Mouse (Mus musculus) frontal cortex, adult (tissue): ENCODE data around the gene Mup6.
"Not testable (repeated sequence)": the region's sequence is repeated elsewhere in the genome, so short reads cannot be mapped to it uniquely, and the experiment has no call there.

ENCODE experiments used
- ATAC-seq: cut with Nextera tagmentation; 2 replicates; pipeline ENCODE4 v1.9.2; 2017; ENCODE audit warnings: mild to moderate bottlenecking, moderate library complexity, mixed read lengths; ENCODE audit not compliant: low TSS enrichment

Mup6 gene

GRCm38 (mm10) chr4:59963405-59964344 lies at the start of gene Mup6:
Mup6 (plus strand) TSS chr4:59964294.
- ATAC-seq: no peak

DNA sequence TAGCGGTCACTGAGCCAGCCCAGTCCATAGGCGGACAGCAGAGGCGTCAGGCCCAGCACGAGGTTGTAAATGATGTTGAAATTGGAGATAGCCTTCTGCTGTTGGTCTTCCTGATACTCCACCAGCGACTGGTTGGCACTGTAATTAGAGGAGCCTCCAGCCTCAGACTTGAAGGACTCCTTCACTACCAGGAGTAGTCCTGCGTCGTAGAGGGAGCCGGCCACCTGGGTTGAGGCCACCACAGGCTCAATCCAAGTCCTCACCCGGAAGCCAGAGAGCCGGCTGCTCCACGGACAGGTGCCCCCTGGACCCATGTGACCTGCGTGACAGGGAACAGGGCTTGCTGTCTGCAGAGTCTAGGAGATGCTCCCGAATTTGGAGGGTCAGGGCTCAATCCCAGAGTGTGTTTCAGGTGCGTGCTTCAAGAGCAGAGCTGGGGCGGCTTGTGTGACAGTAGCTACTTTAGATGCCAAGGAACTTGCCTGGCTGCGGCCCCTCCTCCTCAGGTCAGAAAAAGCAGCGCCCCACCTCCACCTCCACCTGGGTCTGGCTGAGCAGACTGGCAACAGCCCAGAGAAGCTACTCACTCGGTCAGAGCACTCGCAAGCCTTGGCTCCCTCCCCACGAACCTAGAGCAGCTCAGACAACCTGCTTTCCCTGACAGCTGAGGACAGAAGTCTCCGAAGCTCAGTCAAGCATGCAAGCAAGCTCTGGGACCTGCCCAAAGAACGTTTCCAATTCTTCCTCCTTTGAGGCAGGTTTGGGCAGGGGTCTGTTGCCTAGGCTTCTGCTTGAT lies 49.3 kb upstream of the Mup6 start, which contains the start of gene Slc46a2:
TSS of gene Slc46a2 (minus strand) at position 449 of the 796 bp plus-strand sequence.
- no peak for ATAC-seq

- ATAC-seq: no peak
Observed at GRCm38 (mm10) chr4:59917966-59918365, 46.1 kb upstream of the Mup6 start.

DNA sequence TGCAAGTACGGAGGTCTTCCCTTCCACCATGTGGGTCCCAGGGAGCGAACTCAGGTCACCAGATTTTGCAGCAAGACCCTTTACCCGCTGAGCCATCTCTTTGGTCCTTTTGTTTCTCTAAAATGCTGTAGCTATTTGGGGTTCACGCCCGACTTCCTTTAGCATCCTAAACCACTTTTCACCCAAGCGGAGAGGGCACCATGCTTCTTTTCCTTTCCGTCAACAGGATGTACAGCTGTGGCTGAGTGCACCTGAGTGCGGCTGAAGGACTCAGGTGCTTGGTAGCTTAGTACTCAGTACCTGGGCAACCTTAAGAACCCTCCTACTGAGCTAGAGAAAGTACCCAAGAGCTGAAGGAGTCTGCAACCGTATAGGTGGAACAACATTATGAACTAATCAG lies 39.0 kb upstream of the Mup6 start:
- no peak for ATAC-seq

GRCm38 (mm10) chr4:59927666-59928065 lies 36.4 kb upstream of the Mup6 start:
- ATAC-seq: no peak

- ATAC-seq: peak; percentile 96
Observed at GRCm38 (mm10) chr4:59928347-59928746, 35.7 kb upstream of the Mup6 start.

DNA sequence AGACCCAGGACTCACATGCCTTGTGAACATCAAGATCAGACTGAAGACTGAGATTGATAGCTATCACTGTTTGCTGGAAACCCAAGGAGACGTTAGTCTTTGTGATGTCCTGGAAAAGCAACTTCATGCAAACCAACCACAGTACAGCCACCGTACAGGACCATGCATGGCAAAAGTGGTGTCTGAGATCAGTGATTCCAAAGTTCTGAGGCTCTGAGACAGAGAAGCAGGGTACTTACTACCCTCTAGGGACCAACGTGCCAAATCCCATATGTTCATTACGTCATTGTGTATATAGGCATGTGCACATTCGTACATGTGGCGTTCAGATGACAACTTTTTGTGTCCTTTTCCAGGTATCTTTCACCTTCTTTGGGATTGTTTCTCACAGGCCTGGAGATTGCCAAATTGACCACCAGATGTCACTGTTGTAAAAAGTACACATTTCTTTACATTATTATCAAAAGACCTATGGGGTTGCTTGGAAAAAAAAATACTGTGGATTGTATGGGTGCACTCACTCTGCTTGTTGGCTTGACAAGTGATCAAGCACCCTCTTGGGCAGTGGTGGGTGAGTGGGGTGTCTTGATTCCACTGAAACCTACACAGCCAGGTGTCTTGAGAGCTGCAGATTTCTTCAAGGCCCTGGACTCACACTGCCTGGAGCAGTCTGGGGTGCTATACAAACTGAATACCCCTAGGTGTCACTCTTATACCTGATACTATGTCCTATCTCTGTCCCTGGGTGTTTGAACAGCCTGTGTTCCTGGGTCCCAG lies 31.4 kb upstream of the Mup6 start:
- ATAC-seq: peak; percentile 87

GRCm38 (mm10) chr4:59937543-59937942 lies 26.6 kb upstream of the Mup6 start:
- no peak for ATAC-seq

- ATAC-seq: no peak
Observed at GRCm38 (mm10) chr4:59960610-59961009, 3.5 kb upstream of the Mup6 start, which contains the start of gene Mup4. Mup4 (minus strand) TSS chr4:59960710.

DNA sequence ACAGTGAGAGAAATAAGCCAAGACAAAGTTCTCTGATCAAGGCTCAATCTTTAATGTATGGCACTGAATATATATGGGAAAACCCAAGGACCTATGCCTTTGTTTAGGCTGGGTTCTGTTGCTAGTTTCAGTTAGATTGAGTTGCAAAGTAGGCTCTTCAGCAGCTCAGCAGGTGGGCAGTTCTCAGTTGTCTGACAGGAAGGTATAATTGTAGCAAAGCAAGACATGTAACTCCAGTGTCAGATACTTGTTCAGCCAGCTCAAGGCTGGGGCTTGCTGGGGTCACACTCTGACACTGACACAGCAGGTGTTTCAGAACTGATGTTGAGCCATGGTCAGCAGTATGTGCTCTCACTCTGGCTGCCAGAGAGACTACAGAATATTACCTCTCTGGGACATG lies 33.8 kb downstream of the Mup6 start:
- not testable (repeated sequence) for ATAC-seq

- ATAC-seq: not testable (repeated sequence)
Observed at GRCm38 (mm10) chr4:60020141-60020540, 56.0 kb downstream of the Mup6 start.

- ATAC-seq: not testable (repeated sequence)
Observed at GRCm38 (mm10) chr4:60029334-60030111, 65.4 kb downstream of the Mup6 start.
